Mouse (Mus musculus): ENCODE measurements around the gene Zfp282. TPM values are rescaled to one million over a fixed set of nuclear protein-coding genes. Genes with fewer than 3 reads are reported as not detected.
"Not testable (repeated sequence)": the region's sequence is repeated elsewhere in the genome, so short reads cannot be mapped to it uniquely, and the experiment has no call there.

Gene Zfp282
- 13.2 and 15.6 TPM in 2 replicates for total RNA-seq (2021)
- long read RNA-seq, full-length matches to known transcripts, result 12 of 24 reads
- long read RNA-seq, partial matches to known transcripts, result 11 of 24 reads
- long read RNA-seq, other reads (novel, unspliced or antisense), result 1 of 24 reads

GRCm38 (mm10) chr6:47877058-47877457, at the start of gene Zfp282:
Gene Zfp282, plus strand, starts transcription at chr6:47877204.
- DNase-seq, result no peak

GRCm38 (mm10) chr6:47827462-47827861, 49.5 kb upstream of the Zfp282 start:
- no peak for DNase-seq

DNA sequence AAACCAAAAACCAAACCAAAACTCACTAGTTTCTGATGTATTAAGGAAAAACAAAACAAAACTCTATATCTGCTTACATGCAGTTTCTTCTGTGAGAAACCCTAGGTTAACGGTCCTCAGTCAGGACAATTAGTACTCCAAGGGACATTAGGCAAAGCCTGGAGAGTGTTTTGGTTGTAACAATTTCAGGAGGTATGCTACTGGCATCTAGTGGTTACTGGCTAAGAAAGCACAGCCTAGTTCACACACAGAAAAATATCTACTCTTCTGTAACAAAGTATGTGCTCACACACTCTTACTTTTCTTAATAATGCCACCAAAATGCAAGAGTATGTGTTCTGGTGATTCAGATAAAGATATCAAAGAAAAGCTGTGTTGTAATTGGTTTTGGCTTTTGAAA, 48.1 kb upstream of the Zfp282 start:
- no peak for DNase-seq

DNA sequence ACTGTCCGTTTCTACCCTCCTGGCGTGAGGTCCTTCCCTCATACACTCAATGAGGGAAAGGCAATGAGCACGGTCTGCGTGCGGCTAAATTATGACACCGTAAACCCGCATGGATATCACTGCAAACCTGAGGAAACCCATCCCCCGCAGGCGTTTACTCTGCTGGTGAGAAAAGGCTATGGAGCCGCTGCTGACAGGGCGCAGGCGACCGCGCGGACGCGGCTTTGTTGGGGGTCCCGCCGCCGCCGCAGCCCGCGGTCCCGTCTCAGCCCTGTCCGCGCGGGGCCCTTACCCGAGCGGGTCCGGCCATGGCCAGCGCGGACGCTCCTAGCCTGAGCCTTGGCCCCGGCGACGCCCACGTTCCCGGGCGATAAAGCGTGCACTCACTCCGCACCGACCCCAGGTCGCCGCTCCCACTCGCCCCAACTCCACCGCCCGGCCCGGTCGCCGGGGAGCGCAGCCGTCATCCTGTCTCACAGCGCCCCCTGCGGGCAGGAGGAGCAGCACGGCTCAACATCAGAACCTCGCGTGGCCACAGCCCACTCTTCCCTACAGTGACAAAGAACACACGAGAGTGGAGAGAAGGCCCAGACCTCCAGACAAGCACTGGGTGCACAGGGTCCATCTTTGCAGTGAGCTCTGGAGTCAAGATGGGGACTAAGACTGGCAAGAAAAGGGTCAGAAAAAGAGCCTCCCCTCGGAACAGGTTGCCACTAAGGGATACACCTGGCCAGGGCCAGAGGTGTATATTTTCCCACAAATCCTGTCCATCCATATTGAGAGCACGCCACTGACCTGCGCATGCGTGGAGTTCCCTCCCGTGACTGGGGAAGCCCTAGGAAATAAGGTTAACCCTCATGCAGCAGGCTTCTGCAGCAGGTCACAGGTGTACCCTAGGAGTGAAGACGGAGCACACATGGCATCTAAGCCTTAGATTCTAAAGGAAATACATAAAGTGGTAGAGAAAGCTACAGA, 46.6 kb upstream of the Zfp282 start, which contains the start of gene Zfp786:
Zfp786 (minus strand) TSS at position 764 of the 975 bp plus-strand sequence.
- DNase-seq, result peak; percentile 95

DNA sequence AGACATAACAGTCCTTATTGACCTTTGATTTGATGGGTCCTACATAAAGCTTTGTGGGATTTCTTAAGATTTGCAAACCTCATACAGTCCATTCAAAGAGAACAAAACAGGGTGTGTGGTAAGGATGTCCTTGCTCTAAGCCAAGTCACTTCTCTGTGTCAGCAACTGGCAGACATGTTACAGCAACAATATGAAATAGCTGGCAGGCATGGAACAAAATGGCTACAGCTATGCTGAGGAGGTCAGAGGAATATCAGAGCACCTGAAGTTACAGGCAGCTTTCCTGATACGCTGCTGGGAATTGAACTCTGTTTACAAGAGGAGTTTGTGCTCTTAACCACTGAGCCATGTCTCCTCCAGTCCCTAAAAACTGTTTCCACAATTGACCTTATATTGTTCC, 44.8 kb upstream of the Zfp282 start:
- no peak for DNase-seq

DNA sequence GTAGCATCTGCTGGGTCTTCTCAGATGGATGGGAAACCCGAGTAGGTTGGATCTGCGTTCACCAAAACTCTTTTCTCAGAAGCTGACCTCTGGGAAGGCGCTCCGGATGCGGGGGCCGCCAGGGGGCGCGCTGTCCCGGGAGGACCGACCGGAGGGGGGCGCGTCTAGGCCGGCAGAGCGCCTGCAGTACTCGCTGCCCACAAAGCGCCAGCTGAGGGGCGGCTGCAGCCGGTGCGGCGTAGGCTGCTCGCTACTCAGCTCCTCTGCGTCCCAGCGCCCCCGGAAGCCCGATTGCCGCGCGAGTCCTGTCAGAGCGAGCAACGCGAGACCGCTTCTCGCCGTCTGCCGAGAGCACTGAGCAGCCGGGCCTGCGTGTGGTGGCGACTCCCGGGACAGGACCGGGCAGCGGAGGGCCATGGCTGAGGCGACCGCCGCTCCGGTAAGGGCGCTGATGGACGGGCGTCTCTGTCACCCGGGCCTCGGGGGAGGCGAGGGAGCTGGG, 41.5 kb upstream of the Zfp282 start, which contains the start of gene Zfp398:
Zfp398 (plus strand) TSS at position 180 of the 502 bp plus-strand sequence.
- DNase-seq, result peak; percentile 98

DNA sequence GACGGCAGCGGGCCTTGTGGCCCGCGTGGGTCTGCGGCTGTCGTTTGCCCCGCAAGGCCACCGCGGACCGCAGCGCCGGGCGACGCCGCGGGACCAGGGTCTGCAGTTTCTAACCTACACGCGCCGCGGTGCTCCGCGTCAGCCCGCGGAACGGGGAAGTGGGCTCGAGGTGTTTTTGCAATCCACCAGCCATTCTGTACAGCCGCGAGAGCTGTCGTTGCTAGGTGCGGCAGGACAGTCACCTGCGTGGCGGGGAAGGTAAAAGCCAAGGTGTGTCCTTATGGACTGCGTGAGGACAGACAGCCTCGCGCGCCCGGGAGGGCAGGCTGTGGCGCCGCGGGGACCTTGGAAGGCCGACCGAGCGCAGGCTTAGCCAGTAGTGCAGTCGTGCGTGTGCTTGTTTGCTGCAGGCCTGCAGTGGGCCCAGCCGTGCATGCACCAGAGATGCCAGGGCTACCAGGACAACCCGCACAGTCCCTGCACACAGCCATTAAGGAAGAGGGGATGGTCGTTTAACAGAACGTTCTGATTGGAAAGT, 41.0 kb upstream of the Zfp282 start:
- DNase-seq, result peak; percentile 64

DNA sequence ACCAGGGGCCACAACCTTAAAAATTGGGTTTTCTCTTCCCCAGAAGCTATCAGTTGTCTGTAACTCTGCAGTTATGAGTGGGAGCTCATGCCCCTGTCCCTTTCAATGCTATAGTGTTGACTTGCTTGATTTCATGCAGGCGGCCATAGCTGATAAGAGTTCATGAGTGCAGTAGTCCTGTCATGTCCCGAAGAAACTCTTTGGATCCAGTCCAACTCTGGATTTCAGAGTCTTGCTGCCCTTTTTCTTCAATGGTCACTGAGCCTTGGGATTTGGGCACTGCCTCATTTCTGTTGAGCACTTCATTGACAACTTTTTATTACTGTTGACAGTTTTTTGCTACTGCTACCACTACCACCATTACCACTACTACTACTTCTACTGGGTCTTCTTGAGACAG, 39.4 kb upstream of the Zfp282 start:
- DNase-seq, result no peak

- no peak for DNase-seq
These were observed 35.9 kb upstream of the Zfp282 start for GRCm38 (mm10) chr6:47841077-47841476.

GRCm38 (mm10) chr6:47841831-47842230, 35.2 kb upstream of the Zfp282 start:
- DNase-seq, result no peak

DNA sequence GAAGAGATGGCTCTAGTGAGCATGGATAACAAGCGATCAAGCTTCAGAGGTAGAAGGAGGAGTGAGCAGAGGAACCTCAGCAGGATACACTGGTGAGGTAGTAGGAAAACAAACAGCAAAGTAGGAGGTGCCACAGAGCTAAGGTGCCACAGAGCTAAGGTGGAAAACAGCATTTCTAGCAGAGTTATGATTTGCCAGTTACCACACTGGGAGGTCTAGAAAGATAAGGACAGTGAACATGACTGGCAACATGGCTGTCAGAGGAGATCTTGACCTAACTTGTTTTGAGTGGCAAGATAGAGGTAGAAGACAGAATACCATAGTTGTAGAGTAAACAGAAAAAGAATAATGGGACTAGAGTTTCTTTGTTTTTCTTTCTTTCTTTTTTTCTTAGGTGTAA, 34.7 kb upstream of the Zfp282 start:
- DNase-seq, result no peak

DNA sequence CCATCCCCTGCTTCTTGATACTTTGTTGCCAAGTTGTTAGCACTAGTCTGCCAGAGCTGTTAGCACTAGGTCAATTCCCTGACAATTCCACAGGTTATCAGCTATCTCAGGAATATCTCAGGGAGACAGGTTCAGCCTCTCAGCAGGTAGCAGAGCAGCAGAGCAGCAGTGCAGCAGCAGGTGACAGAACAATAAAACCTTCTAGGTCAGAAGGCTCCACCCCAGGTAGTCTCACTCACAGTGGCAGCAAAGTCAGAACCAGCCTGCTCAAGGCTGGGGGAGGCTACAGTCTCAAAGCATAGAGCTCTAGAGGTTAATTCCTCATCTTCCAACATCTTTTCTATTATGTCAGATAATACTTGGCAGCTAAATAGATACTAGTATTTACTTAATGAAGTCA, 31.2 kb upstream of the Zfp282 start:
- DNase-seq, result no peak

DNA sequence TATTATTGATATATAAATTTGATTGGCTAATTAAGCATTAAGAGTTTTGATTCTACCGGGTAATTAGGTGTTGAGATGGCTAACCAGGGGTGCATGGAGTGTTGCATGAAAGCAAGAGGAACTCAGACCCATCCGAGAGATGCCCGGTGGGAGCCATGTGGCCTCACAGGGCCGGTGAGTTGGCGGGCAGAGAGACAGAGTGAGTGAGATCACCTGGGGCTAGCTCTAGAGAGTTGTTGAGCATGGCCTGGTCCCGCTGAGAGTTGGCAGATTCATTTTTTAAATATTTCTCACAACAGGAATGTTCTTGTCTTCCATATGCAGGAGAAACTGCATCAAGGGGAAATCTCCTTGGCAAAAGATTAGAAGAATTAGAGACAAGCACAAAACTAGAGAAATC, 19.8 kb upstream of the Zfp282 start:
- DNase-seq, result no peak

DNA sequence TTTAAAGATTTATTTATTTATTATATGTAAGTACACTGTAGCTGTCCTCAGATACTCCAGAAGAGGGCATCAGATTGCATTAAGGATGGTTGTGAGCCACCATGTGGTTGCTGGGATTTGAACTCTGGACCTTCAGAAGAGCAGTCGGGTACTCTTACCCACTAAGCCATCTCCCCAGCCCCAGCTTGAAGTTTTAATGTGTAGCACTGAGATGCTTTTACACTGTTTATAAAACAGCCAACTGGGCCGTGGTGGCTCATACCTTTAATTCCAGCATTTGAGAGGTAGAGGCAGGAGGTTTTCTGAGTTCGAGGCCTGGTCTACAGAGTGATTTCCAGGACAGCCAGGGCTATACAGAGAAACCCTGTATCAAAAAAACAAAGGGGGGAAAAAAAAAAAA, 19.3 kb upstream of the Zfp282 start:
- not testable (repeated sequence) for DNase-seq

GRCm38 (mm10) chr6:47872266-47872665, 4.7 kb upstream of the Zfp282 start:
- no peak for DNase-seq

DNA sequence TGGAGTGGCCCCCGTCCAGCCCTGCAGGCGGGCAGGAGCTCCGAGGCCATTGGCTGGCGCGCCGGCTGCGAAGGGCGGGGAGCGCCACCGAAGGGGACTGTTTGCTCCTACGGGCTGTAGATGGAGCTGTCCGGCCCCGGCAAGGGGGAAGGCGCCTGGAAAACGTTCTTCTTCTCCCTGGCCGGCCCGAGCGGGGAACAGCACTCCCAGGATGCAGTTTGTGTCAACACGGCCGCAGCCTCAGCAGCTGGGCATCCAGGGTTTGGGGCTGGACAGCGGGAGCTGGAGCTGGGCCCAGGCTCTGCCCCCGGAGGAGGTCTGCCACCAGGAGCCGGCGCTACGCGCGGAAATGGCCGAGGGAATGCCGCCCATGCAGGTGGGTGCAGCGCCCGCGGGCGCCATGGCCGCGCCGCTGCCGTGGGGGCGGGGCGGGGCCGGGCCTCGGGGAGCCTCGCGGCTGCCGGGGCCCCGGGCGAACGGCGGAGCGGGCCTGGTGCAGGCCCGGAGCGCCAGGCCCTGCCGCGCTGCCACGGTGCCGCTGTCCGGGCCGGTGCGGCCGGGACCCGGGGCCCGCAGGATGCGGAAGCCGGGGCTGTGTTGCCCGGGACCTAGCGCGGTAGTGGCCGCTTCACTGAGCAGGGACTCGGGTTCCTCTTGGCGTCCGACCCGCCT, 593 bp downstream of the Zfp282 start:
- DNase-seq, result peak; percentile 92

GRCm38 (mm10) chr6:47878133-47878514, 1.1 kb downstream of the Zfp282 start:
- no peak for DNase-seq

- DNase-seq, result no peak
These were observed 1.6 kb downstream of the Zfp282 start for GRCm38 (mm10) chr6:47878593-47878992.

- DNase-seq, result no peak
These were observed 2.2 kb downstream of the Zfp282 start for GRCm38 (mm10) chr6:47879049-47879716.

DNA sequence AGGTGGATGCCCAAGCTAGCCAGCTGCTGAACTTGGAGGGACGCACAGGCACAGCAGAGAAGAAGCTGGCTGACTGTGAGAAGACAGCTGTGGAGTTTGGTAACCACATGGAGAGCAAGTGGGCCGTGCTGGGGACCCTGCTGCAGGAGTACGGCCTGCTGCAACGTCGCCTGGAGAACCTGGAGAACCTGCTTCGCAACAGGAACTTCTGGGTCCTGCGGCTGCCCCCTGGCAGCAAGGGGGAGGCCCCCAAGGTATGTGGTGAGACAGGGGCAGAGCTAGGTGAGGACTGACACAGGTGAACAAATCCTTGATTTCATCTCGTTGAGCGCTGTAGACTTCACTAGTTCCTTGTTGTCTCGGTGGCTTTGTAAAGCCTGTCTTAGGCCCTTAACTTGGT, 3.2 kb downstream of the Zfp282 start:
- no peak for DNase-seq

DNA sequence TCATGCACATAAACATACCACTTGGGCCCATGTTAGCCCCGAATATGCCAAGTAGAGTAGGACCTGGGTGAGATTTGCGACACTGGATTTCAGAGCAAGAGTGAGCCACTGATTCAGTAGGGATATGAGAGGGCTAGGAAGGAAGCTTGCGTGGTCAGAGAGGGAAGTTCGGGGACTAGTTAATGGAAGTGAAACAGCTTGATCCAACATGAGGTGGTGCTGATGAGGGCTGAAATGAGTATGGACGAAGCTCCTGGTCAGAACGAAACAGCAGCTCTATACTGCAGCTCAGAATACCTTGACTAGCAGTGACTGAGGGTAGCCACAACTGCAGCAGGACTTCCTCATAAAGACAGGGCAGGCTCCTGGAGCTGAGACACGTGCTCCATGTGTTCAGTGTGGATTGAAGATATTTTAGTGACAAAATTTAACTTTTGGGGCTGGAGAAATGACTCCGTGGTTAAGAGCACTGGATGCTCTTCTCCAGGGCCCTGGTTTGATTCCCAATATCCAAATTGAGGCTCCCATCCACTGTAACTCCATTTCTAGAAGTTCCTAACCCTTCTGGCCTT, 11.9 kb downstream of the Zfp282 start:
- DNase-seq, result no peak

GRCm38 (mm10) chr6:47899416-47899815, 22.4 kb downstream of the Zfp282 start:
- peak; percentile 47 for DNase-seq
